10 mouse cellular contexts compared by ENCODE assay signal in the genomic region with DNA sequence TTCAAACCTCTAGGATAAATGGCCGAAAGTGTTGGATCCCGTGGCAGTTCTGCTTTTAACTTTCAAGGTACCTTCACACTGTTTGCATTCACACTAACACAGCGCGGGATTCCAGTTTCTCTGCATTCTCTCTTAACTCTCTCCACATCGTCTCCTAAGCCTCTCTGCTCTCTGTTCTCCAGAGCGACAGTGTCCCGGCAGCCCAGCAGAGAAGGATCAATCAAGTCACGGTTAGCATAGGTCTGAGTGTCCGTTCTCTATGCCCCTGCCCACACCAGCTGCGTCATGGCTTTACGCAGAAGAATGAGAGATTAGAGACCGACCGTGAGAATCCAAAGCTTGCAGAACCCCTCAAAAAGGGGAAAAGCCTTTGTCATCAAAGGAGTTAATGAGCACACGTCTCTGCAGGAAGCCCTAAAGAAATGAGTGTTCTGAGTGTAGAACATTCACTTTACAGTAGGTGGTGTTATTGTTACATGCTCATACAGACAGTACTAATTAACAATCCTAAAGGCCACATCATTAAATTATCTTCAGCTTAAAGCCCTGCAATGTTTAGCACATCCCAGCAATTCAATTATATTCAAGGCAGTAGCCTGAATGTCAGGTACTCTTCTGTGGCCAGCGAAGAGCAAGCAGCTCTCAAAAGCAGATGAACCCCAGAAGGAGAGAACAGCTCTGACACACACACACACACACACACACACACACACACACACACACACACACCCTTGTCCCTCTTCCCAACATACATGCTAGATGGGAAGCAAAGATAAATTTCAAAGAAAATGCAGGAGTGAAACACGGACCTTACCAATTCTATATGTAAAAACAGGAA.
DNase-seq lines count a peak whose midpoint lies in the region; ATAC-seq and TF ChIP-seq lines count a peak whose summit lies in the region.
"Had no signal": no experiment of that assay in that cellular context is flagged by ENCODE, and none has a peak within 500 bp of the region (broad histone marks: within the 10 kb centered on the region; RNA-seq: fewer than 3 reads in every experiment).

No protein-coding gene starts in this region.

- H3K36me3 ChIP-seq in intestine, embryonic 14.5 days (ENCODE audit: control insufficient read depth, insufficient read depth, low read length) = no peaks in the 10 kb centered on the region
- H3K36me3 ChIP-seq in intestine, embryonic 16.5 days (ENCODE audit: control insufficient read depth, insufficient read depth, low read length) = no peaks in the 10 kb centered on the region
- no peaks in the 10 kb centered on the region for H3K36me3 ChIP-seq in hindbrain, embryonic 12.5 days
- H3K36me3 ChIP-seq in midbrain, embryonic 16.5 days (ENCODE audit: control insufficient read depth, insufficient read depth, low read length) = no peaks in the 10 kb centered on the region

- H3K27me3 ChIP-seq in intestine, embryonic 14.5 days (replicated peaks; ENCODE audit: control insufficient read depth, insufficient read depth, low read length) = no peaks in the 10 kb centered on the region
- no peaks in the 10 kb centered on the region for H3K27me3 ChIP-seq in intestine, embryonic 16.5 days (replicated peaks; ENCODE audit: control insufficient read depth, insufficient read depth, low read length)
- H3K27me3 ChIP-seq in hindbrain, embryonic 12.5 days = no peaks in the 10 kb centered on the region
- no peaks in the 10 kb centered on the region for H3K27me3 ChIP-seq in midbrain, embryonic 16.5 days (ENCODE audit: control insufficient read depth, insufficient read depth, low read depth, low read length)

- no peak for ATAC-seq in intestine, embryonic 14.5 days (replicated peaks; ENCODE audit: low FRiP score, low TSS enrichment, low read depth)
- no peak for ATAC-seq in intestine, embryonic 16.5 days
- peak; percentile 54 for ATAC-seq in hindbrain, embryonic 12.5 days (ENCODE audit: low FRiP score)
- peak; percentile 83 for ATAC-seq in midbrain, embryonic 16.5 days

- no peak for DNase-seq in intestine, embryonic 14.5 days (ENCODE audit: low spot score)
- no peak for DNase-seq in c-Kit-positive CD71-positive TER-119-positive erythroid progenitor cells, embryonic 14.5 days (ENCODE audit: low spot score)
- DNase-seq in adrenal gland, postnatal 36 days = no peak
- DNase-seq in right cerebral cortex, postnatal 10 days (ENCODE audit: low spot score in 2 of 2) = no peak
- DNase-seq: layer of hippocampus, postnatal 36 days had no signal

- H3K4me3 ChIP-seq in intestine, embryonic 14.5 days (ENCODE audit: low read depth, low read length) = no peak overlapping the region
- no peak overlapping the region for H3K4me3 ChIP-seq in intestine, embryonic 16.5 days (ENCODE audit: low read length)
- H3K4me3 ChIP-seq in cortical plate, adult 2 months (ENCODE audit: insufficient read depth, low read length) = peak overlapping the region; percentile 20; the same call in 1 of the 2 replicates
- no peak overlapping the region for H3K4me3 ChIP-seq in hindbrain, embryonic 12.5 days
- peak overlapping the region; percentile 20 for H3K4me3 ChIP-seq in midbrain, embryonic 16.5 days (ENCODE audit: low read depth, low read length)
- H3K4me3 ChIP-seq: myocyte had no signal

- 0 out of 2 replicates have a peak, but pooled peaks have one; percentile 5 for TF ChIP-seq CTCF in cortical plate, adult 2 months (IDR thresholded peaks at IDR 0.05; ENCODE audit: extremely low read depth, insufficient read depth, low read length)

- H3K9ac ChIP-seq in intestine, embryonic 14.5 days (ENCODE audit: low read length) = no peak overlapping the region
- H3K9ac ChIP-seq in intestine, embryonic 16.5 days (ENCODE audit: low read depth, low read length) = no peak overlapping the region
- 0 out of 2 replicates have a peak overlapping the region, but pooled peaks have one; percentile 28 for H3K9ac ChIP-seq in hindbrain, embryonic 12.5 days
- peak overlapping the region; percentile 43 for H3K9ac ChIP-seq in midbrain, embryonic 16.5 days (ENCODE audit: low read depth, low read length)

- 47% methylated on average over 16 of the region's 16 CpGs for WGBS in intestine, embryonic 14.5 days
- WGBS in intestine, embryonic 16.5 days = 42% methylated on average over 16 of the region's 16 CpGs
- WGBS in hindbrain, embryonic 12.5 days = 30% methylated on average over 16 of the region's 16 CpGs
- 18% methylated on average over 16 of the region's 16 CpGs for WGBS in midbrain, embryonic 16.5 days

- no peaks in the 10 kb centered on the region for H3K9me3 ChIP-seq in intestine, embryonic 14.5 days (ENCODE audit: control insufficient read depth, low read length)
- no peaks in the 10 kb centered on the region for H3K9me3 ChIP-seq in intestine, embryonic 16.5 days (ENCODE audit: control insufficient read depth, low read length)
- H3K9me3 ChIP-seq in hindbrain, embryonic 12.5 days (replicated peaks) = no peaks in the 10 kb centered on the region
- no peaks in the 10 kb centered on the region for H3K9me3 ChIP-seq in midbrain, embryonic 16.5 days (replicated peaks; ENCODE audit: control insufficient read depth, low read length, poor library complexity, severe bottlenecking)

- peak overlapping the region; percentile 11; the same call in 1 of the 2 replicates for H3K4me2 ChIP-seq in intestine, embryonic 14.5 days (ENCODE audit: low read length)
- no peak overlapping the region for H3K4me2 ChIP-seq in intestine, embryonic 16.5 days (ENCODE audit: low read depth, low read length)
- peak overlapping the region; percentile 42 for H3K4me2 ChIP-seq in hindbrain, embryonic 12.5 days (replicated peaks)
- peak overlapping the region; percentile 51 for H3K4me2 ChIP-seq in midbrain, embryonic 16.5 days (ENCODE audit: low read length)

- H3K4me1 ChIP-seq in intestine, embryonic 14.5 days (replicated peaks; ENCODE audit: control insufficient read depth, insufficient read depth, low read length) = no peaks in the 10 kb centered on the region
- no peaks in the 10 kb centered on the region for H3K4me1 ChIP-seq in intestine, embryonic 16.5 days (ENCODE audit: control insufficient read depth, insufficient read depth, low read length)
- H3K4me1 ChIP-seq in cortical plate, adult 2 months (ENCODE audit: control insufficient read depth, insufficient read depth, low read length) = no peaks in the 10 kb centered on the region; the same call in 1 of the 2 replicates
- H3K4me1 ChIP-seq in hindbrain, embryonic 12.5 days = peaks cover 19% of the 10 kb centered on the region
- H3K4me1 ChIP-seq in midbrain, embryonic 16.5 days (ENCODE audit: control insufficient read depth, insufficient read depth, low read length) = peaks cover 11% of the 10 kb centered on the region

- TF ChIP-seq POLR2A in cortical plate, adult 2 months (IDR thresholded peaks at IDR 0.05; ENCODE audit: extremely low read depth, insufficient read depth, low read length) = no peak

- H3K27ac ChIP-seq in intestine, embryonic 14.5 days (ENCODE audit: low read depth) = no peak overlapping the region
- H3K27ac ChIP-seq in intestine, embryonic 16.5 days (ENCODE audit: low read length) = no peak overlapping the region
- no peak overlapping the region for H3K27ac ChIP-seq in cortical plate, adult 2 months (ENCODE audit: insufficient read depth, low read length)
- 0 out of 2 replicates have a peak overlapping the region, but pooled peaks have one; percentile 30 for H3K27ac ChIP-seq in hindbrain, embryonic 12.5 days
- peak overlapping the region; percentile 13; the same call in 1 of the 2 replicates for H3K27ac ChIP-seq in midbrain, embryonic 16.5 days (ENCODE audit: low read length)

Comparison
In these comparisons a context has a peak if more than half of its experiments do, and no peak if none do; other contexts are left out.
1. ATAC-seq: peak in hindbrain, embryonic 12.5 days (single experiment) and midbrain, embryonic 16.5 days (single experiment); none in intestine, embryonic 14.5 days (single experiment) and intestine, embryonic 16.5 days (single experiment).
2. H3K27ac ChIP-seq: peak in hindbrain, embryonic 12.5 days (single experiment) and midbrain, embryonic 16.5 days (single experiment); none in intestine, embryonic 14.5 days (single experiment), intestine, embryonic 16.5 days (single experiment) and cortical plate, adult 2 months (single experiment).
3. H3K4me3 ChIP-seq: peak in cortical plate, adult 2 months (single experiment) and midbrain, embryonic 16.5 days (single experiment); none in intestine, embryonic 14.5 days (single experiment), intestine, embryonic 16.5 days (single experiment) and hindbrain, embryonic 12.5 days (single experiment).
4. H3K9ac ChIP-seq: peak in hindbrain, embryonic 12.5 days (single experiment) and midbrain, embryonic 16.5 days (single experiment); none in intestine, embryonic 14.5 days (single experiment) and intestine, embryonic 16.5 days (single experiment).